Mouse (Mus musculus): ENCODE data around the gene Acot7.

Gene Acot7

GRCm38 (mm10) chr4:152247195-152247594 lies 69.3 kb downstream of the Acot7 start:
- DNase-seq: no peak

- no peak for DNase-seq
These were observed 72.7 kb downstream of the Acot7 start for GRCm38 (mm10) chr4:152250615-152251014.

GRCm38 (mm10) chr4:152253183-152253759 lies 75.3 kb downstream of the Acot7 start:
- DNase-seq: no peak

- DNase-seq: no peak
These were observed 79.1 kb downstream of the Acot7 start for GRCm38 (mm10) chr4:152257070-152257469.

GRCm38 (mm10) chr4:152260451-152260850 lies 82.5 kb downstream of the Acot7 start:
- DNase-seq: no peak

DNA sequence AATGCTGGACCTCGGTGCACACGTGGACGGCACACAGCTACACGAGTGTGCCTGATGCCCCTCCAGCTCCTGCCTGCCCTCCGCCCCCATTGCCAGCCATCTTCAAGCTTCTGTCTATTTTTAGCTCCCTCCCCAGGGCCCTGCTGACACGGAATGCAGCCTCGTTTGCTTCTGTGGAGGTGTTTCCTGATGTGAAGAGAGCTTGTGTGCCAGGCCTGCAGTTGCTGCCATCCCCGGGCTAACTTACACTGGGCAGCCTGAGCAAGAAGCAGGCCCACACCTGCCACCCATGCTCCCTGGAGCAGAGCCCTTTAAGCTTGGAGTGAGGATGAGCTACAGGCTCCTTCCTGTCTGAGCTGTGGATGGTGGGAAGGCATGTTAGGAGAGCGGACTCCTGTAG lies 84.3 kb downstream of the Acot7 start:
- no peak for DNase-seq

- DNase-seq: no peak
These were observed 85.2 kb downstream of the Acot7 start for GRCm38 (mm10) chr4:152263089-152263488.

DNA sequence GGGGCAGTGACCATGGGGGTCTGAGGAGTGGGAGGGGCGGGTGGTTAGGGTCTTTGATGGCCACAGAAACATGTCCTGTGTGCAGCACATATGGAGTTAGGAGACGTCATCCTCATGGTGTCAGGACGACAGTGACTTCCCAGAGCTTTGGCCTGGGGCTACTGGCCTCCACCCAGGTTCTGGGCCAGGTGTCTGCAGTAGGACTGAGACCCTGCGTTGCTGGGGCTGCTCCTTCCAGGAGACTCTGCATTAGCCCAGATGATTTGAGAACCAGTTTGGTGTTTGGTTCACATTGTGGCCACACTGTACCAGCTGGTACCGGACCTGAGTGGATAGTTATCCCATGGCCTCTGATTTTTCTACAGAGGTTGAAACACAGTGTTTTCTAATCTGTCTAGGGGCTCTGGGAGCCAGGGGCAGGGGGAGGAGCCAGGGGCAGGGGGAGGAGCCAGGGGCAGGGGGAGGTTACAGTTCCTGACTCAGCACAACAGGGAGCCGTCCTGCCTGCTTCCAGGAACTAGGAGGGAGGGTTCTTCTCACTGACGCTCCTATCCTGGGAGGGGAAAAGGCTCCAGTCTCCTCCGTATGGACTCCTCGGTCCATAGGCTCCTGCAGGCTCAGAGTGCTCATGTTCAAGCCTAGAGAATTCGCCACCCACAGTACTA lies 85.7 kb downstream of the Acot7 start:
- DNase-seq: peak; percentile 26 to 50

DNA sequence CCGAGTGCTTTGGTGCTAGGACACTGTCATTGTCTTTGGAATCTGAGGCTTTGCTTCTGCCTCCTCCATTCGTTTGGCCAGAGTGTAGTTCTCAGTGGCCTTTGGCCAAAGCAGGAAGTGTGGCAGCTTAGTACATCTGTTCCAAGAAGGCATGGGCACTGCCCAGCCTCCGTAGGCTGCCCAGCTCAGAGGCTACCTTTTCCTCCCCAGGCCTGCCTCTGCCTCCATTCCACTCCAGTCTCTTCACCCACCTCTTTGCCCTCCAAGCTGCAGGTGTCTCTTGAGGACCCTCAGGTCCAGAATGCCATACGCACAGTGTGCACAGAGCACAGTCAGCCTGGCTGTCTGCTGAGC lies 86.2 kb downstream of the Acot7 start:
- peak in 1 of 2 experiments; percentile 49 for DNase-seq

GRCm38 (mm10) chr4:152264867-152265568 lies 87.1 kb downstream of the Acot7 start:
- peak in 1 of 2 experiments; percentile 29 for DNase-seq

DNA sequence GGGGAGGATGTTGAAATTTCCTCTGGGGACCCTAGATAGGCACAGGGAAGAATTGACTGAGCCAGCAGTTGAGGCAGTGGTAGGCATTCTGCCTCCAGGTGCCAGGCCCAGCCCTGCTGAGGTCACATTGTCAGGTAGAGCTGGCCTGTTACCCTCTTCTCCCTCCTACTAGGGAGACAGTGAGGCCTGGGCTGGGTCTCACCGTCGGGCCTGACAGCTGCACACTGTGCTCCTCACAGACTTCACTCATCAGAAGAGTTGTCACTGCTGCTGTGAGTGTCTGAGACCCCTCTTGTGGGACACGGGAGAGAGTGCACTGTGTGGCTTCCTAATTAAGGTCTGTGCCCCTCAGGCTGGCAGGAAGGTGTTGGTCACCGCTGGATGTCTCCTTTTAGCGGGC lies 87.9 kb downstream of the Acot7 start:
- DNase-seq: no peak

GRCm38 (mm10) chr4:152266236-152266895 lies 88.4 kb downstream of the Acot7 start:
- DNase-seq: no peak

DNA sequence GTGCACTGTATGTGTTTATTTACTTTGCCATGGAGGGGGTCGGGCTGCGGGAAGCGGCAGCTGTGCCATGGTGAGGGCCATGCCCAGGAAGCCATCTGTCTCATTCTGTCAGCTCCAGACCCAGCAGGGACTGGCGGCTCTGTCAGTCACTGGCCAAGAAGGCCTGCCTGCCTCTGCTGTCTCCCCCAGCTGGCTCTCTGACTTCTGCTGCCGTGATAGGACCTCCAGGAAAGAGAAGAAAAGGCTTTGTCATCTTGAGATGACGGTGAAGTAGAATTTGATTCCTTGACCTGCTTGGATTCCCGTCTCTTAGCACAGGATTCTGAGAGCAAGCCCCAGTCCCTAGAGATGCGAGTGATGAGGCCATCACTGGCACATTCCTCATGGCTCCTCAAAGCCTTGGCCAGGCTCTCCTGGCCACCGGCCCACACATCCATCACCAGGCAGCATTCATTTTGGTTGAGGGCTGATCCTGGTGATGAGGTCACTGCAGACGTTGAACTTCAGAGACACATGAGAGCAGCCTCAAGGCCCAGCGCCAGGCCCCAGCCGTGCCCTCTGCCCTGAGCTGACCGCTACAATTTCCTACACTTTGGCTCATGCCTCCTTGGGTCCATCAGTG lies 89.9 kb downstream of the Acot7 start:
- no peak for DNase-seq

DNA sequence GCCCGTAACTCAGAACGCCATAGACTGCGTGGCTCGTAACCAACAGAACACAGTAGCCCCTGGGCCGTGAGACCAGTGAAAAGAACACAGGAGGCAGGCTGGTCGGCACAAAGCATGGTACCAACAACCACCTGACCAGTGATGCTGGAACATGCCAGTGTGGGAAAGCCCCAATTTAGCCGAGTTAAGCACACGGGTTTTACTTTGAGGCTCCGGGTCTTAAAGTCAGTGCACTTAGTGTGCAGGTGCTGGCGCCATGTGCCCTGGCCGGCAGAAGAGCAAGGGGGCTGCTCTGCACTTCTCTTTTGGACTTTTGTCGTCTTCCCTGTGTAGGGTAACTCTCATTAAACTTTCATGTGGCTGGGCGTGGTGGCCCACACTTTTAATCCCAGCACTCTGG lies 92.0 kb downstream of the Acot7 start:
- no peak for DNase-seq

DNA sequence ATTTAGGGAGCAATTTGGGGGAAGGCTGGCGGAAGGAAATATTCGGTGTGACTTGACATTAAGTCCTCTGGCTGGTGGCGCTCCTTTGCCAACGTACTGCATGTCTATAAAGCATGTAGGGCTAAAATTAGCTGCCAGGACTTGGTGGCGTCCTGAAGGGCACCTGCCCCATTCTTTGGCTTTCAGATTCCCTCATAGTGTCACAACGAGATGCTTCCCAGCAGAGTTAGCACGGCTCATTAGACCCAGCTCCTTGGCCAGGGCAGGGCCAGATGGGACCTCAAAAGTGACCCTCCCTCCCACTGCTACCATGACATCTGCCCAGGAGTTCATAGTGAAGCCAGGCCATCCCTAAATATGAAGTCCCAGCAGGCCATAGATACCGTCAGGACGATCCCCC lies 92.7 kb downstream of the Acot7 start:
- DNase-seq: no peak

GRCm38 (mm10) chr4:152271334-152271733 lies 93.4 kb downstream of the Acot7 start:
- no peak for DNase-seq

DNA sequence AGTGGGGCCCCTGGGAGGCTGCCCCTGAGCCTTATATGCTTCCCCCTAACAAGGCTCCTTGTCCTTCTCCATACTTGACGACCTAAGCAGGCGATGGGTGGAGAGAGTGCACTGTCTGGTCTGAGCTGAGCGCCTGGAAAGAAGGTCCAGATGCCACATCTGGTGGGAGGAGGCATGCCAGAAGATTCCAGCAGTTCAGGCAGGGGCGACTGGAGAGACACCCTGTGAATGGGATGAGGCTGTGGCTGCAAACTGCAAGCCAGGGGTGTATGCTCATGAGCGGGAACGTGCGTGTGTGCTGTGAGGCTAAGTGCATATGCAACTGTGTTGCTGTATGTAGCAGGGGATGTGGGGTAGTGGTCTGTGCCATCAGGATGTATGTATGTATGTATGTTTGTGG lies 94.1 kb downstream of the Acot7 start:
- no peak for DNase-seq

GRCm38 (mm10) chr4:152272449-152273049 lies 94.6 kb downstream of the Acot7 start:
- DNase-seq: peak; percentile 46 to 55

- DNase-seq: no peak
These were observed 95.3 kb downstream of the Acot7 start for GRCm38 (mm10) chr4:152273191-152273590.

GRCm38 (mm10) chr4:152273621-152274236 lies 95.8 kb downstream of the Acot7 start, which contains the start of gene Gpr153:
Gene Gpr153, plus strand, starts transcription at chr4:152274232.
- DNase-seq: peak in 1 of 2 experiments; percentile 54

DNA sequence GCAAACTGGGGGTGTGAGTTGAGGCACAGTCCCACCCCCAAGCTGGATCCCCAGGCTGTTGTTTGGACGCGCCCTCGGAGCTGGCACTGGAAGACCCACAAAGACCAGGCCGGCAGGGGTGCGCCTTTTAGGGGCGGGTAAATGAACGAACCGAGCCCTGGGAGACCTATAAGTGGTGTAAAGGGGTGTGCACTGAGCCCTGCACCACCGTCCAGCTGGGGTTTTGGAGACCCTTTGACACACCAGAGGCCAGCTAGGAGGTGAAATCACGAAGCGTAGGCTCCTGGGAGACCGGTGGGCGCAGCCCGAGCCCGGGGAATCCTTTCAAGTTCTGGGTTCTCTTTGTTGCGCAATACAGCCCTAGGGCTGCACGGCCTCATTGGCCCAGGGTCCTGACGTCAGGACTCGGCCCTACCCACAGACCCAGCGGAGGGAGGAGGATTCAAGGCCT lies 96.8 kb downstream of the Acot7 start:
- DNase-seq: no peak

Measured in kidney, postnatal 36 days (tissue).